Mouse (Mus musculus) hindbrain, embryonic 11.5 days (tissue): ENCODE data around the gene Ccdc80. TPM values are rescaled to one million over a fixed set of nuclear protein-coding genes. Genes with fewer than 3 reads are reported as not detected.
A peak's percentile ranks its signal among the peaks of the same experiment; 100 is the strongest.

ENCODE experiments used
- ATAC-seq: fragments of 200-750 bp; cut with Nextera tagmentation; 2 replicates; pipeline ENCODE4 v1.8.0; 2017; ENCODE audit warnings: mild to moderate bottlenecking, moderate TSS enrichment, moderate library complexity; ENCODE audit not compliant: low FRiP score
- DNase-seq: peaks from one replicate; pipeline ENCODE4 v3.0.0-alpha.2; 2015; ENCODE audit warnings: low spot score
- H3K27ac ChIP-seq: fragments of 300-500 bp; sonication (generic); 2 replicates; pipeline ENCODE4 v1.5.1; 2014; ENCODE audit warnings: mild to moderate bottlenecking, low read depth, low read length
- H3K27me3 ChIP-seq: fragments of 300-500 bp; sonication (generic); 2 replicates; pipeline ENCODE4 v1.6.1; 2014; ENCODE audit warnings: mild to moderate bottlenecking, low read length, moderate library complexity, mixed read lengths; ENCODE audit not compliant: control insufficient read depth, insufficient read depth
- H3K36me3 ChIP-seq: fragments of 300-500 bp; sonication (generic); 2 replicates; pipeline ENCODE4 v1.6.1; 2014; ENCODE audit warnings: mild to moderate bottlenecking, low read length, moderate library complexity, mixed read lengths; ENCODE audit not compliant: control insufficient read depth, insufficient read depth
- H3K4me1 ChIP-seq: fragments of 300-500 bp; sonication (generic); replicated peaks from 2 replicates; pipeline ENCODE4 v1.6.1; 2014; ENCODE audit warnings: low read length, mixed read lengths; ENCODE audit not compliant: control insufficient read depth, insufficient read depth
- H3K4me2 ChIP-seq: fragments of 300-500 bp; sonication (generic); replicated peaks from 2 replicates; pipeline ENCODE4 v1.6.1; 2014; ENCODE audit warnings: mild to moderate bottlenecking, low read depth, low read length
- H3K4me3 ChIP-seq: fragments of 300-500 bp; sonication (generic); 2 replicates; pipeline ENCODE4 v1.5.1; 2014; ENCODE audit warnings: low read depth, low read length
- H3K9ac ChIP-seq: fragments of 300-500 bp; sonication (generic); 2 replicates; pipeline ENCODE4 v1.6.1; 2014; ENCODE audit warnings: low read depth, low read length
- H3K9me3 ChIP-seq: fragments of 300-500 bp; sonication (generic); 2 replicates; pipeline ENCODE4 v1.6.1; 2016; ENCODE audit warnings: low read length; ENCODE audit not compliant: control insufficient read depth
- WGBS: fragments of 180-500 bp; shearing (Covaris S2); extraction: QIAGEN DNeasy Blood & Tissue Kit; methylation state at CpG from one replicate; pipeline ENCODE4 v1.1.7; 2014; 5-methylcytosine and 5-hydroxymethylcytosine counted together
- polyA plus RNA-seq: library from polyadenylated mRNA; unstranded; fragments of >200 nt; fragmentation: Nextera tagmentation; extraction: Ambion mirVana; gene quantifications from 2 replicates; pipeline ENCODE4 v1.2.1, GENCODE M21; 2014

Gene Ccdc80
- polyA plus RNA-seq, 1 experiment from 2014 or later, result 22.7 TPM

- under 1% methylated on average over 49 of the region's 64 CpGs for WGBS
- ATAC-seq (peak; percentile 99), DNase-seq (peak; percentile 99)
- peak within 1 kb of the TSS; percentile 80 for H3K4me2 ChIP-seq
- H3K9me3 ChIP-seq, result no peaks in the 10 kb centered on the region
- H3K36me3 ChIP-seq, result no peaks in the 10 kb centered on the region
- peak within 1 kb of the TSS; percentile 82 for H3K4me3 ChIP-seq
- H3K27me3 ChIP-seq, result no peaks in the 10 kb centered on the region
- H3K9ac ChIP-seq, result peak within 1 kb of the TSS; percentile 82
- peaks cover 3% of the 10 kb centered on the region; the same call in 1 of the 2 replicates for H3K4me1 ChIP-seq
- H3K27ac ChIP-seq, result peak within 1 kb of the TSS; percentile 84
These were observed 65.6 kb downstream of the Ccdc80 start, which contains the start of the genes Slc35a5 and Atg3 for GRCm38 (mm10) chr16:45158522-45159388. Gene Slc35a5, minus strand, starts transcription at chr16:45158706. Gene Atg3, plus strand, starts transcription at chr16:45158785.

- peak overlapping the region; percentile 84 for H3K27ac ChIP-seq
- ATAC-seq, result no peak
These were observed 66.2 kb downstream of the Ccdc80 start for GRCm38 (mm10) chr16:45159389-45159716.

More at GRCm38 (mm10) chr16:45159389-45159716, 66.2 kb downstream of the Ccdc80 start:
- H3K9ac ChIP-seq, result peak overlapping the region; percentile 82
- 10% methylated on average over 11 of the region's 11 CpGs for WGBS
- H3K4me2 ChIP-seq, result peak overlapping the region; percentile 49
- H3K27me3 ChIP-seq, result no peaks in the 10 kb centered on the region
- no peak for DNase-seq
- peak overlapping the region; percentile 82 for H3K4me3 ChIP-seq
- H3K4me1 ChIP-seq, result peaks cover 3% of the 10 kb centered on the region; the same call in 1 of the 2 replicates
- H3K36me3 ChIP-seq, result no peaks in the 10 kb centered on the region
- H3K9me3 ChIP-seq, result no peaks in the 10 kb centered on the region

Other genes with a start within 250 kb of the Ccdc80 start
- gene Cd200r2, start 226.3 kb upstream of the Ccdc80 start, polyA plus RNA-seq, result not detected in 2 replicates
- gene Cd200r3, start 149.7 kb upstream of the Ccdc80 start, polyA plus RNA-seq, result not detected in 2 replicates
- 20.1 and 21.8 TPM in 2 replicates for gene Slc35a5, start 65.3 kb downstream of the Ccdc80 start, polyA plus RNA-seq
- gene Atg3, start 65.4 kb downstream of the Ccdc80 start, polyA plus RNA-seq, result 44.4 and 46.3 TPM in 2 replicates
- gene Btla, start 130.9 kb downstream of the Ccdc80 start, polyA plus RNA-seq, result 0.49 and 0.73 TPM in 2 replicates